Mouse (Mus musculus) right cerebral cortex, postnatal 36 days (tissue): ENCODE results near the gene Brd9.
"Not testable (repeated sequence)": the region's sequence is repeated elsewhere in the genome, so short reads cannot be mapped to it uniquely, and the experiment has no call there.

Experiments
- DNase-seq, 2 experiments: peaks; one replicate each; pipeline ENCODE4 v3.0.0; 2022; ENCODE audit warnings: low spot score in 2 of 2, mixed read lengths in 1 of 2

Brd9 gene

DNA sequence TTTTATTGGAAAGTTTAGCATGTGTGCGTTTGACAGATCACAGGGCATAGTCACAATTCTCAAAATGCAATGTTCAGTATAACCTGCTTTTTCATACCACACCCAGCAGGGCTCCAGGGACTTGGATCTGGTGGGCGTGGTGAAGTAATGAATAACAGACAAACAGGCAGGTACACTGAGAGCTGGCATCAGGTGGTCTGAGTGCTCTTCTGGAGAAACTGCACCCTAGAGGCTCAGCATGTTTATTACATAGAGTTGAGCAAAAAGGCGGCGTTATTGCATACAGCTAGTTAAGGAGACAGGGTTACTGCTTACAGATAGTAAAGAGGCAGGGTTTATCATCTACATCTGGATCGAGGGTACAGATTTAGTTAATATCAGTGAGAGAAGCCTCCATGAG is 52.7 kb downstream of the Brd9 start:
- DNase-seq: no peak

GRCm38 (mm10) chr13:73990761-73991160 is 53.1 kb downstream of the Brd9 start:
- DNase-seq: no peak

- no peak for DNase-seq
Measured at GRCm38 (mm10) chr13:73991267-73991666, 53.7 kb downstream of the Brd9 start.

GRCm38 (mm10) chr13:73996456-73996855 is 58.8 kb downstream of the Brd9 start:
- DNase-seq: no peak

- no peak for DNase-seq
Measured at GRCm38 (mm10) chr13:74000519-74000918, 62.9 kb downstream of the Brd9 start.

DNA sequence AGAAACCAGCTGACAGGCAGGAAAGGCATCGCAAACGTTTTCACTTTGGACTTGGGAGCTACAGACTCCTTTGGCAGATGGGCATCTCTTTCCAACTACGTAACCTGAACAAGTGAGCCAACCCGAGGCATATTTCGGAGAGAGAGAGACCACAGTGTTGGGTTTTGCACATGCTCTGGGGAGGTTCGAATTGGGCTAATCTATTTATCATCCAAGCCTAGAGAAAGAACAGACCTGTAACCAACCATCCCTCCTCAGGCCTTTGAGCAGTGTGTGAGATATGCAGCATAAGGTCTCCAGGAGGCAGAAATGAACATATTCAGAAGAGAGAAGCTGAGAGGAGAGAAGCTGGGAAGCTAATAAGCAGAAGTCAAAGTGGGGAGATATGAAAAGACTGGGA is 63.4 kb downstream of the Brd9 start:
- no peak for DNase-seq

- no peak for DNase-seq
Measured at GRCm38 (mm10) chr13:74001492-74001891, 63.9 kb downstream of the Brd9 start.

GRCm38 (mm10) chr13:74006881-74007280 is 69.3 kb downstream of the Brd9 start:
- not testable (repeated sequence) for DNase-seq

- DNase-seq: not testable (repeated sequence)
Measured at GRCm38 (mm10) chr13:74008216-74008615, 70.6 kb downstream of the Brd9 start.

GRCm38 (mm10) chr13:74008948-74009718 is 71.5 kb downstream of the Brd9 start, which contains the start of gene Tppp:
Gene Tppp (plus strand): TSS chr13:74009407.
- peak; percentile 93 to 95 for DNase-seq

DNA sequence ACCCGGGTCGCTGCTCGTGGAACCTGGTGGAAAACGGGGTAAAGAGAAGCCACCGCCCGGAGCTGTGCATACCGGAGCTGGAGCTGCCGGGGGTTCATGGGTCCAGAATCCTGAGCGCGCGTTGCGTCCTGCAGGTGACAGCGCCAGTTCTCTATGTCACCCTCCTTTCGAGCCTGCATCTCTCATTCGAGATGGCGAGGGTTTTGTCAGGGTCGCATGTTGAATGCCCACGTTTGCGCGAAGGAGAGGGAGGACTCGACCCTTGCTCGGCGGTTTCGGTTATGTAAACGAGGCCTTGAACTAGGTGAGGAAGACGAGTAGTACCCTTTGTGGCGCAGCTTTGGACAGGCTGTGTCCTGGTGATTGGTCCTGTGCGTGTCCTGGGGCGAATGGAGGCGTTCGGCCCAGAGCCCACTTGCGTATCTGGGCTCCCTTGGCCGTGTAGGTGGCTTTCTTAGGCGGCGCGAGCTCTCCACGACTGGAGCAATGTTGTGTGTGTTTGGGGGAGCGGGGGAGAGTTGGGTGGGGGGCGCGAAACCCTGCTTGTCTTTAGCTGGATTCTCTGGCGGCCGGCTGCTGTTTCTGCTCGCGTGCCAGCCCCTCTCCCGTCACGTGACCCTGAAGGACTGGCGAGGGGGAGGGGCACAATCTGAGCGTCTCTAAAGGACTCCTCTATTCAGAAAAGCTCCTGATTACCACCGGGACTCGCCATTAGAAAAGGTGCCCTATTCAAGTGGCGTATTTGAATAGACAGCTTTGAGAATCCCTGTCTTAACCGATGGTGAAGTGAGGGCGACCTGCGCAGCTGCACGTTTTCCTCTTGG is 72.4 kb downstream of the Brd9 start:
- peak; percentile 79 to 81 for DNase-seq
